Mouse (Mus musculus): Measurements from ENCODE around the gene Hdac6. TPM values are rescaled to one million over a fixed set of nuclear protein-coding genes. Genes with fewer than 3 reads are reported as not detected.
A peak's percentile ranks its signal among the peaks of the same experiment; 100 is the strongest.

The Hdac6 gene
- polyA plus RNA-seq, 1 experiment from 2014 or later = 21.4 TPM

- H3K9ac ChIP-seq (ENCODE audit: low read length) = no peak within 1 kb of the TSS
- ATAC-seq (ENCODE audit: insufficient read depth, low FRiP score) = no peak
- no peaks in the 10 kb centered on the region for H3K4me1 ChIP-seq (ENCODE audit: control insufficient read depth, insufficient read depth, low read length)
- H3K27ac ChIP-seq (ENCODE audit: low read length) = no peak within 1 kb of the TSS
- H3K9me3 ChIP-seq (replicated peaks; ENCODE audit: control insufficient read depth, low read length) = no peaks in the 10 kb centered on the region; the same call in 1 of the 2 replicates
- 90% methylated on average over 5 of the region's 5 CpGs for WGBS
- no peaks in the 10 kb centered on the region for H3K27me3 ChIP-seq (ENCODE audit: control insufficient read depth, insufficient read depth, low read length)
- H3K4me3 ChIP-seq (replicated peaks; ENCODE audit: low read length) = no peak within 1 kb of the TSS
- no peaks in the 10 kb centered on the region for H3K36me3 ChIP-seq (ENCODE audit: control insufficient read depth, insufficient read depth, low read length)
- no peak within 1 kb of the TSS for H3K4me2 ChIP-seq (ENCODE audit: low read depth, low read length)
These were observed 40.0 kb downstream of the Hdac6 start, which contains the start of gene Gm10491 for GRCm38 (mm10) chrX:7907735-7908134. Gene Gm10491, minus strand, starts transcription at chrX:7907835.

DNA sequence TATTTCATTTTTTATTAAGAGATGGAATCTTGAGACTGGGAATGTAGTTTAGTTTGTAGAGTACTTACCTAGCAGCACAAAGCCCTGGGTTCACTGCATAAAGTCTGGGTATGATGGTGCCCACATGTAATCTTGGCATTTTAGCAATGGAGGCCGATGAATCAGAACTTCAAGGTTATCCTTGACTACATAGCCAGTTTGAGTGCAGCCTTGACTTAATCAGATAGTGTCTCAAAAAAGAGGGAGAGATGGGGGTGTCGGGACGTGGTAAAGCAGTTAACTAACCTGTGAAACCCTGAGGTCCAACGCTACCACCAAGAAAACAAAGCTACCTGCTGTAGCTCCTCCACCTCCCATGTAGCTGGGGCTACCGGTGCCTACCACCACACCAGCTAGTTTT, 43.2 kb downstream of the Hdac6 start:
- Histone ChIP-seq H3K9ac (ENCODE audit: low read length) (no peak overlapping the region), H3K36me3 (ENCODE audit: control insufficient read depth, insufficient read depth, low read length) (no peaks in the 10 kb centered on the region), H3K27ac (ENCODE audit: low read length) (no peak overlapping the region), H3K4me1 (ENCODE audit: control insufficient read depth, insufficient read depth, low read length) (no peaks in the 10 kb centered on the region), H3K4me3 (replicated peaks; ENCODE audit: low read length) (no peak overlapping the region), H3K27me3 (ENCODE audit: control insufficient read depth, insufficient read depth, low read length) (no peaks in the 10 kb centered on the region), H3K9me3 (replicated peaks; ENCODE audit: control insufficient read depth, low read length) (no peaks in the 10 kb centered on the region; the same call in 1 of the 2 replicates), H3K4me2 (ENCODE audit: low read depth, low read length) (no peak overlapping the region)
- 94% methylated on average over 5 of the region's 5 CpGs for WGBS
- ATAC-seq (ENCODE audit: insufficient read depth, low FRiP score) = no peak

DNA sequence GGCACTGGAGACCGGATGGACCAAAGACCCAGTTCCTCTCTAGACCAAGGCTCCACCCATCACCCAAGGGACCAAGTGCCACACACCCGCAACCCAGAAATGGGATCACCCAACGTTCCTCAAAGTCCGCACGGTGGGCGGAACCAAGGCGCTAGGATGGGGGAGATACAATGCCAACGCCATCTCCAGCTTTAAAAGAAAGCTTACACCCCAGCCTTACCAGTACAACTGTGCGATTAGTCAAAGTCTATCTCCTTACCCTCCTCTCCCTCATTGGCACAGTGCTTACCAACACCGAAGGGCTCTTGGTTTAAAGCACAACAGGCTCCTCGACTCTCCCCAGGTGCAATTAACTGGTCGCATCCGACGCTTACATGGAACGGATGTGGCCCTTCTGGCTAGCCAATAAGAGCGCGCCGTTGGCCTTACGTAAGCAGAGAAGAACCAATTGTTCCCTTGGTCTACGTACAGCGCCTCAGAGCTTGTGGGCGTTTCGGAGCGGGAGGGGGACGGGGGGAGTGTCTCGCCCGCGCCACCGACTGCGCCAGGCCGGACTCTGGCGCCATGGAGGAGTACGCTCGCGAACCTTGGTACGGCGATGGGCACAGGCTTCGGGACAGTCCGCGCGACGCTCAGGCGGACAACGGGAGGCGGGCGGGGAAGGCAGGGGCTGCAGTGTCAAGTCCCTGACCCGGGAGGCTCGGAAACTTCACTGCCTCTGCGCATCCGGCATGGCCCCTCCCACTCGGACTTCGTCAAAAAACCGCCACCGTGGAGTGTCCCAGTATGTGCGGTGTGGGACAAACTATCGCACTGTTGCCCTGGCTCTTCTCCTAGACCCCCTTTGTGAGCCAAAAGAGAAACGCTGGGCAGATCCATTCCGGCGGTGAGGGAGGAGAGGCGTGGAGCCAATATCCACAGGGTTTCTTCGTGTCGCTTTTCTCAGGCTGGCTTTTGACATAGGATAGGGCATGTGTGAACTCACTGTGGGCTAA, 48.5 kb downstream of the Hdac6 start, which contains the start of the genes Pqbp1 and Timm17b:
Gene Pqbp1, minus strand, starts transcription at position 390 of the 995 bp plus-strand sequence.
Gene Timm17b, plus strand, starts transcription at position 478 of the 995 bp plus-strand sequence.
- 13% methylated on average over 61 of the region's 62 CpGs for whole genome bisulfite sequencing
- peak; percentile 99 for ATAC-seq (ENCODE audit: insufficient read depth, low FRiP score)
- H3K27me3 ChIP-seq (ENCODE audit: control insufficient read depth, insufficient read depth, low read length) = no peaks in the 10 kb centered on the region

GRCm38 (mm10) chrX:7898211-7898610, 49.5 kb downstream of the Hdac6 start:
- H3K9me3 ChIP-seq (replicated peaks; ENCODE audit: control insufficient read depth, low read length) = no peaks in the 10 kb centered on the region
- no peaks in the 10 kb centered on the region for H3K4me1 ChIP-seq (ENCODE audit: control insufficient read depth, insufficient read depth, low read length)
- 23% methylated on average over 13 of the region's 13 CpGs for WGBS
- peak overlapping the region; percentile 60 for H3K4me2 ChIP-seq (ENCODE audit: low read depth, low read length)
- H3K4me3 ChIP-seq (replicated peaks; ENCODE audit: low read length) = peak overlapping the region; percentile 61
- peak overlapping the region; percentile 62 for H3K9ac ChIP-seq (ENCODE audit: low read length)
- H3K27me3 ChIP-seq (ENCODE audit: control insufficient read depth, insufficient read depth, low read length) = no peaks in the 10 kb centered on the region
- ATAC-seq (ENCODE audit: insufficient read depth, low FRiP score) = no peak
- no peak overlapping the region for H3K27ac ChIP-seq (ENCODE audit: low read length)
- H3K36me3 ChIP-seq (ENCODE audit: control insufficient read depth, insufficient read depth, low read length) = peaks cover 4% of the 10 kb centered on the region; the same call in 1 of the 2 replicates

More for the DNA sequence above, 48.5 kb downstream of the Hdac6 start, which contains the start of the genes Pqbp1 and Timm17b:
- Histone ChIP-seq H3K4me3 (replicated peaks; ENCODE audit: low read length) (peak within 1 kb of the TSS; percentile 61), H3K9ac (ENCODE audit: low read length) (peak within 1 kb of the TSS; percentile 70), H3K27ac (ENCODE audit: low read length) (peak within 1 kb of the TSS; percentile 83), H3K4me1 (ENCODE audit: control insufficient read depth, insufficient read depth, low read length) (no peaks in the 10 kb centered on the region), H3K4me2 (ENCODE audit: low read depth, low read length) (peak within 1 kb of the TSS; percentile 60), H3K9me3 (replicated peaks; ENCODE audit: control insufficient read depth, low read length) (no peaks in the 10 kb centered on the region), H3K36me3 (ENCODE audit: control insufficient read depth, insufficient read depth, low read length) (peaks cover 4% of the 10 kb centered on the region; the same call in 1 of the 2 replicates)

- ATAC-seq (ENCODE audit: insufficient read depth, low FRiP score) = peak; percentile 95
- H3K9me3 ChIP-seq (replicated peaks; ENCODE audit: control insufficient read depth, low read length) = no peaks in the 10 kb centered on the region
- H3K4me1 ChIP-seq (ENCODE audit: control insufficient read depth, insufficient read depth, low read length) = 0 out of 2 replicates have a peak, but pooled peaks cover 4% of the 10 kb centered on the region
- H3K4me3 ChIP-seq (replicated peaks; ENCODE audit: low read length) = peak within 1 kb of the TSS; percentile 63
- peak within 1 kb of the TSS; percentile 91 for H3K27ac ChIP-seq (ENCODE audit: low read length)
- no peaks in the 10 kb centered on the region for H3K36me3 ChIP-seq (ENCODE audit: control insufficient read depth, insufficient read depth, low read length)
- H3K27me3 ChIP-seq (ENCODE audit: control insufficient read depth, insufficient read depth, low read length) = no peaks in the 10 kb centered on the region
- peak within 1 kb of the TSS; percentile 63 for H3K9ac ChIP-seq (ENCODE audit: low read length)
- 12% methylated on average over 49 of the region's 49 CpGs for WGBS
- H3K4me2 ChIP-seq (ENCODE audit: low read depth, low read length) = peak within 1 kb of the TSS; percentile 54
These were observed 63.7 kb downstream of the Hdac6 start, which contains the start of gene Slc35a2 for GRCm38 (mm10) chrX:7883841-7884567. Gene Slc35a2, plus strand, starts transcription at chrX:7884028.

Other genes with a start within 250 kb of the Hdac6 start
- 36.5 and 36.7 TPM in 2 replicates for gene Wdr45, start 233.6 kb downstream of the Hdac6 start, polyA plus RNA-seq (2015; fragmentation: Nextera tagmentation; extraction: Ambion mirVana)
- gene Gm45208, start 225.6 kb downstream of the Hdac6 start, polyA plus RNA-seq (2015; fragmentation: Nextera tagmentation; extraction: Ambion mirVana) = not detected in 2 replicates
- gene Praf2, start 219.4 kb downstream of the Hdac6 start, polyA plus RNA-seq (2015; fragmentation: Nextera tagmentation; extraction: Ambion mirVana) = 59.4 and 63.1 TPM in 2 replicates
- 17.9 and 18.2 TPM in 2 replicates for gene Ccdc120, start 197.0 kb downstream of the Hdac6 start, polyA plus RNA-seq (2015; fragmentation: Nextera tagmentation; extraction: Ambion mirVana)
- 21.7 and 25.2 TPM in 2 replicates for gene Tfe3, start 185.3 kb downstream of the Hdac6 start, polyA plus RNA-seq (2015; fragmentation: Nextera tagmentation; extraction: Ambion mirVana)
- 42.4 and 47.8 TPM in 2 replicates for gene Gripap1, start 158.1 kb downstream of the Hdac6 start, polyA plus RNA-seq (2015; fragmentation: Nextera tagmentation; extraction: Ambion mirVana)
- gene Kcnd1, start 125.6 kb downstream of the Hdac6 start, polyA plus RNA-seq (2015; fragmentation: Nextera tagmentation; extraction: Ambion mirVana) = 1.7 and 2.0 TPM in 2 replicates
- 25.3 and 28.6 TPM in 2 replicates for gene Otud5, start 106.5 kb downstream of the Hdac6 start, polyA plus RNA-seq (2015; fragmentation: Nextera tagmentation; extraction: Ambion mirVana)
- 10.9 and 11.1 TPM in 2 replicates for gene Pim2, start 69.6 kb downstream of the Hdac6 start, polyA plus RNA-seq (2015; fragmentation: Nextera tagmentation; extraction: Ambion mirVana)
- gene Slc35a2, start 63.9 kb downstream of the Hdac6 start, polyA plus RNA-seq (2015; fragmentation: Nextera tagmentation; extraction: Ambion mirVana) = 45.0 and 47.0 TPM in 2 replicates
- gene Pqbp1, start 48.6 kb downstream of the Hdac6 start, polyA plus RNA-seq (2015; fragmentation: Nextera tagmentation; extraction: Ambion mirVana) = 99.8 and 104 TPM in 2 replicates
- gene Timm17b, start 48.5 kb downstream of the Hdac6 start, polyA plus RNA-seq (2015; fragmentation: Nextera tagmentation; extraction: Ambion mirVana) = 142 and 143 TPM in 2 replicates
- gene Gm10491, start 40.1 kb downstream of the Hdac6 start, polyA plus RNA-seq (2015; fragmentation: Nextera tagmentation; extraction: Ambion mirVana) = not detected in 2 replicates
- not detected in 2 replicates for gene Gm10490, start 38.3 kb downstream of the Hdac6 start, polyA plus RNA-seq (2015; fragmentation: Nextera tagmentation; extraction: Ambion mirVana)
- gene Pcsk1n, start 28.1 kb downstream of the Hdac6 start, polyA plus RNA-seq (2015; fragmentation: Nextera tagmentation; extraction: Ambion mirVana) = 7.6 and 8.6 TPM in 2 replicates
- gene Eras, start 19.3 kb downstream of the Hdac6 start, polyA plus RNA-seq (2015; fragmentation: Nextera tagmentation; extraction: Ambion mirVana) = not detected in 2 replicates
- 5.6 and 6.0 TPM in 2 replicates for gene Gata1, start 30.2 kb upstream of the Hdac6 start, polyA plus RNA-seq (2015; fragmentation: Nextera tagmentation; extraction: Ambion mirVana)
- 1.8 and 2.1 TPM in 2 replicates for gene Glod5, start 70.6 kb upstream of the Hdac6 start, polyA plus RNA-seq (2015; fragmentation: Nextera tagmentation; extraction: Ambion mirVana)
- gene Suv39h1, start 126.9 kb upstream of the Hdac6 start, polyA plus RNA-seq (2015; fragmentation: Nextera tagmentation; extraction: Ambion mirVana) = 42.1 and 42.4 TPM in 2 replicates
- 0.41 and 0.62 TPM in 2 replicates for gene Was, start 142.6 kb upstream of the Hdac6 start, polyA plus RNA-seq (2015; fragmentation: Nextera tagmentation; extraction: Ambion mirVana)
- gene Wdr13, start 185.0 kb upstream of the Hdac6 start, polyA plus RNA-seq (2015; fragmentation: Nextera tagmentation; extraction: Ambion mirVana) = 31.5 and 35.5 TPM in 2 replicates
- gene Rbm3, start 198.0 kb upstream of the Hdac6 start, polyA plus RNA-seq (2015; fragmentation: Nextera tagmentation; extraction: Ambion mirVana) = 396 and 404 TPM in 2 replicates
- 10.9 and 11.6 TPM in 2 replicates for gene Tbc1d25, start 228.3 kb upstream of the Hdac6 start, polyA plus RNA-seq (2015; fragmentation: Nextera tagmentation; extraction: Ambion mirVana)
- gene Ebp, start 245.6 kb upstream of the Hdac6 start, polyA plus RNA-seq (2015; fragmentation: Nextera tagmentation; extraction: Ambion mirVana) = 53.3 and 67.0 TPM in 2 replicates